Mouse (Mus musculus) heart, embryonic 11.5 days (tissue): ENCODE data around the gene Faf2. TPM values are rescaled to one million over a fixed set of nuclear protein-coding genes. Genes with fewer than 3 reads are reported as not detected.

Experiments used
- ATAC-seq: fragments of 200-750 bp; cut with Nextera tagmentation; replicated peaks from 2 replicates; pipeline ENCODE4 v1.8.0; 2017; ENCODE audit warnings: moderate library complexity; ENCODE audit not compliant: insufficient number of reproducible peaks, low FRiP score, low TSS enrichment
- H3K27ac ChIP-seq: fragments of 300-500 bp; sonication (generic); 2 replicates; pipeline ENCODE4 v1.5.1; 2014; ENCODE audit warnings: mild to moderate bottlenecking, low read depth, low read length
- H3K27me3 ChIP-seq: fragments of 300-500 bp; sonication (generic); 2 replicates; pipeline ENCODE4 v1.6.1; 2014; ENCODE audit warnings: mild to moderate bottlenecking, low read length, mixed read lengths; ENCODE audit not compliant: control insufficient read depth, insufficient read depth
- H3K36me3 ChIP-seq: fragments of 300-500 bp; sonication (generic); 2 replicates; pipeline ENCODE4 v1.6.1; 2014; ENCODE audit warnings: mild to moderate bottlenecking, low read length, moderate library complexity, mixed read lengths; ENCODE audit not compliant: control insufficient read depth, insufficient read depth
- H3K4me1 ChIP-seq: fragments of 300-500 bp; sonication (generic); 2 replicates; pipeline ENCODE4 v1.6.1; 2014; ENCODE audit warnings: low read length; ENCODE audit not compliant: control insufficient read depth, insufficient read depth
- H3K4me2 ChIP-seq: fragments of 300-500 bp; sonication (generic); 2 replicates; pipeline ENCODE4 v1.6.1; 2014; ENCODE audit warnings: mild to moderate bottlenecking, moderate library complexity
- H3K4me3 ChIP-seq: fragments of 300-500 bp; sonication (generic); 2 replicates; pipeline ENCODE4 v1.5.1; 2014; ENCODE audit warnings: low read depth, low read length
- H3K9ac ChIP-seq: fragments of 300-500 bp; sonication (generic); 2 replicates; pipeline ENCODE4 v1.6.1; 2014; ENCODE audit warnings: mild to moderate bottlenecking, low read depth, low read length, moderate library complexity
- H3K9me3 ChIP-seq: fragments of 300-500 bp; sonication (generic); replicated peaks from 2 replicates; pipeline ENCODE4 v1.6.1; 2016; ENCODE audit warnings: low read length; ENCODE audit not compliant: control insufficient read depth
- WGBS: fragments of 180-500 bp; shearing (Covaris S2); extraction: QIAGEN DNeasy Blood & Tissue Kit; methylation state at CpG from one replicate; pipeline ENCODE4 v1.1.7; 2014; ENCODE audit not compliant: insufficient replicate concordance; 5-methylcytosine and 5-hydroxymethylcytosine counted together
- polyA plus RNA-seq: library from polyadenylated mRNA; unstranded; fragments of >200 nt; fragmentation: Nextera tagmentation; extraction: Ambion mirVana; gene quantifications from 2 replicates; pipeline ENCODE4 v1.2.1, GENCODE M21; 2014

The Faf2 gene
- polyA plus RNA-seq: 61.1 and 73.8 TPM in 2 replicates

- Histone ChIP-seq H3K27ac (peak within 1 kb of the TSS; percentile 81), H3K36me3 (no peaks in the 10 kb centered on the region; the same call in 1 of the 2 replicates), H3K9me3 (no peaks in the 10 kb centered on the region), H3K4me1 (peaks cover 8% of the 10 kb centered on the region), H3K4me2 (peak within 1 kb of the TSS; percentile 68), H3K9ac (peak within 1 kb of the TSS; percentile 98), H3K4me3 (peak within 1 kb of the TSS; percentile 90), H3K27me3 (no peaks in the 10 kb centered on the region)
- 8% methylated on average over 44 of the region's 44 CpGs for WGBS
- ATAC-seq: peak; percentile 92
These were observed at the start of gene Faf2 for GRCm38 (mm10) chr13:54621155-54621932. Gene Faf2, plus strand, starts transcription at chr13:54621784.

DNA sequence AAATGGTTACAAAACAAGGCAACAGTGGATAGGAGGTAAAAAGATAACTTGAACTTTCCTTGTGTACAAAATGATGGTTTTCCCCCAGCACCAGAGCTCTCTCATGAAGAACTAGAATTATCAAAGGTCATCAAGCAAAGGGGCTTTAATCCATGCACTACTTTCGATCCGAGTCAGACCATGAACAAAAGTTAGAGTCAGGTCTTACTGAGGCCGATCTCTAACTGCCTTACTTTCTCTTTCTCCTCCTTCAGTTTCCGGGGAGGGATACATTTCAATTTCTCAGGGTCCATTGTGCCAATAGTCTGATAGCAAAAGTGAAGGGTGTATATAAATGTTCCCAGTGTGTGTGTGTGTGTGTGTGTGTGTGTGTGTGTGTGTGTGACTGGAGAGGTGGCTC, 49.0 kb upstream of the Faf2 start:
- no peak overlapping the region for H3K27ac ChIP-seq
- no peak overlapping the region for H3K4me3 ChIP-seq
- peaks cover 7% of the 10 kb centered on the region; the same call in 1 of the 2 replicates for H3K4me1 ChIP-seq
- H3K9me3 ChIP-seq: no peaks in the 10 kb centered on the region
- H3K9ac ChIP-seq: no peak overlapping the region
- H3K4me2 ChIP-seq: no peak overlapping the region
- H3K36me3 ChIP-seq: no peaks in the 10 kb centered on the region; the same call in 1 of the 2 replicates
- no peak for ATAC-seq
- H3K27me3 ChIP-seq: no peaks in the 10 kb centered on the region
- WGBS: 76% methylated on average over 4 of the region's 4 CpGs

DNA sequence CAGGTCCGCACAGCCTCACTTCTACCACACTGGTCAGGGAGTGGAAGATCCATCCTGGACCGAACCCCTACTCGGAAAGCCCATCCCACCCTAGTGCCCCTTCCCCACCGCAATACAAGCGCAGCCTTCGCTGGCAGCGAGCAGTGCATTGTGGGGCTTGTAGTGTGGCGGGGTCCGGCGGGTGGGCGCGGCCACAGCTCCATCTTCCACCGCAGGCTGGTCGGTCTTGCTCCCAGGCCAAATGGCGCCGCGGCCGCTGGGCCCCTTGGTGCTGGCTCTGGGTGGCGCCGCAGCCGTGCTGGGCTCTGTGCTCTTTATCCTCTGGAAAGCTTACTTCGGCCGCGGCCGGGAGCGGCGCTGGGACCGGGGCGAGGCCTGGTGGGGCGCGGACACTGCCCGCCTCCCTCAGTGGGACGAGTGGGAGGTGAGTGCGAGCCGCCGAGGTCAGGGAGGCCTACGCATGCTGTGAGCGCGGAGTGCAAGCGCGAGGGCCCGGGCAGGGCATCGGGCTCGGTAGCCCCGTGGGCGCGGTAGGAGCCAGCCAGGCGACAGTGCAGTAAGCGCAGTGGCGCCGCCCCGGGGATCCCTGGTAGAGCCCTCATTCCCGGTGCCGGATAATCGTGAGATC, 46.6 kb upstream of the Faf2 start, which contains the start of gene Arl10:
Arl10 (plus strand) TSS at position 162 of the 628 bp plus-strand sequence.
- Histone ChIP-seq H3K9me3 (no peaks in the 10 kb centered on the region), H3K4me2 (peak within 1 kb of the TSS; percentile 90), H3K36me3 (peaks cover 5% of the 10 kb centered on the region; the same call in 1 of the 2 replicates), H3K27ac (peak within 1 kb of the TSS; percentile 82), H3K27me3 (no peaks in the 10 kb centered on the region), H3K9ac (peak within 1 kb of the TSS; percentile 90), H3K4me1 (peaks cover 7% of the 10 kb centered on the region; the same call in 1 of the 2 replicates), H3K4me3 (peak within 1 kb of the TSS; percentile 94)
- peak; percentile 87 for ATAC-seq
- under 1% methylated on average over 55 of the region's 55 CpGs for WGBS

GRCm38 (mm10) chr13:54575489-54575888, 46.1 kb upstream of the Faf2 start:
- peaks cover 5% of the 10 kb centered on the region; the same call in 1 of the 2 replicates for H3K36me3 ChIP-seq
- peak overlapping the region; percentile 82; the same call in 1 of the 2 replicates for H3K27ac ChIP-seq
- peak overlapping the region; percentile 94 for H3K4me3 ChIP-seq
- ATAC-seq: no peak; the same call in 1 of the 2 replicates
- peaks cover 7% of the 10 kb centered on the region; the same call in 1 of the 2 replicates for H3K4me1 ChIP-seq
- H3K27me3 ChIP-seq: no peaks in the 10 kb centered on the region
- peak overlapping the region; percentile 90 for H3K9ac ChIP-seq
- H3K9me3 ChIP-seq: no peaks in the 10 kb centered on the region
- 3% methylated on average over 19 of the region's 19 CpGs for WGBS
- peak overlapping the region; percentile 90 for H3K4me2 ChIP-seq

GRCm38 (mm10) chr13:54577652-54578507, 43.7 kb upstream of the Faf2 start:
- H3K4me1 ChIP-seq: peaks cover 7% of the 10 kb centered on the region; the same call in 1 of the 2 replicates
- WGBS: 79% methylated on average over 21 of the region's 21 CpGs
- no peaks in the 10 kb centered on the region for H3K9me3 ChIP-seq
- ATAC-seq: no peak
- H3K27ac ChIP-seq: no peak overlapping the region
- H3K4me3 ChIP-seq: no peak overlapping the region
- no peak overlapping the region for H3K4me2 ChIP-seq
- H3K36me3 ChIP-seq: peaks cover 13% of the 10 kb centered on the region
- no peaks in the 10 kb centered on the region for H3K27me3 ChIP-seq
- no peak overlapping the region for H3K9ac ChIP-seq

GRCm38 (mm10) chr13:54581385-54581784, 40.2 kb upstream of the Faf2 start:
- no peak for ATAC-seq

GRCm38 (mm10) chr13:54582126-54582525, 39.5 kb upstream of the Faf2 start:
- Histone ChIP-seq H3K27me3 (no peaks in the 10 kb centered on the region), H3K4me1 (no peaks in the 10 kb centered on the region), H3K9ac (no peak overlapping the region), H3K27ac (no peak overlapping the region), H3K36me3 (peaks cover 24% of the 10 kb centered on the region), H3K9me3 (no peaks in the 10 kb centered on the region), H3K4me3 (no peak overlapping the region), H3K4me2 (no peak overlapping the region)
- no peak for ATAC-seq
- 83% methylated on average over 10 of the region's 10 CpGs for WGBS

More at GRCm38 (mm10) chr13:54581385-54581784, 40.2 kb upstream of the Faf2 start:
- H3K9me3 ChIP-seq: no peaks in the 10 kb centered on the region
- no peak overlapping the region for H3K27ac ChIP-seq
- H3K27me3 ChIP-seq: no peaks in the 10 kb centered on the region
- no peak overlapping the region for H3K4me3 ChIP-seq
- 69% methylated on average over 2 of the region's 2 CpGs for WGBS
- no peak overlapping the region for H3K4me2 ChIP-seq
- H3K4me1 ChIP-seq: no peaks in the 10 kb centered on the region
- H3K36me3 ChIP-seq: peaks cover 24% of the 10 kb centered on the region
- no peak overlapping the region for H3K9ac ChIP-seq

DNA sequence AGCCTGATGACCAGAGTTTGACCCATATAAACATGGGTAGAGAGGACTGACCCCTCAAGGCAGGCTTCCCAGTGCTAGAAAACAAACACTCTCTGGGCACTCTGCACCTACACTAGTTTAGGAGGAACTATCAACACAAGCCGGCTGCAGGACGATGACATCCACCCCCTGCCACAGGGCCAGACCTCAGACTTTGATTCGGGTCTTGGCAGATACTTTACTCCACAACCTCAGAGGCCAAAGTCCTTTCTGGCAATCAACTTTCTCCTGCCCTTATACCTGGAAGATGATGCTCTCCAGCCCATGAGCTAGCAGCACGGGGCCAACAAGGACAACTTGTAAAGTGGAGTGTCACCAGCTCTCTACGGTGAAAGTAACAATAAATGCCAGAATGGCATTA, 38.7 kb upstream of the Faf2 start:
- H3K36me3 ChIP-seq: peaks cover 24% of the 10 kb centered on the region
- H3K9me3 ChIP-seq: no peaks in the 10 kb centered on the region
- H3K4me2 ChIP-seq: no peak overlapping the region
- ATAC-seq: no peak
- H3K27me3 ChIP-seq: no peaks in the 10 kb centered on the region
- no peak overlapping the region for H3K9ac ChIP-seq
- no peaks in the 10 kb centered on the region for H3K4me1 ChIP-seq
- H3K4me3 ChIP-seq: no peak overlapping the region
- WGBS: 78% methylated on average over 5 of the region's 5 CpGs
- no peak overlapping the region for H3K27ac ChIP-seq
